Mouse (Mus musculus) heart, postnatal 0 days (tissue): Measurements from ENCODE around the gene Zfp771. TPM values are rescaled to one million over a fixed set of nuclear protein-coding genes. Genes with fewer than 3 reads are reported as not detected.

Source experiments
- ATAC-seq: fragments of 200-750 bp; cut with Nextera tagmentation; 2 replicates; pipeline ENCODE4 v1.8.0; 2017; ENCODE audit warnings: low read depth, moderate number of reproducible peaks, moderate library complexity; ENCODE audit not compliant: insufficient read depth
- DNase-seq: peaks from one replicate; pipeline ENCODE4 v3.0.0-alpha.2; 2016; ENCODE audit warnings: low spot score
- H3K27ac ChIP-seq: fragments of 300-500 bp; sonication (generic); 2 replicates; pipeline ENCODE4 v1.5.1; 2014; ENCODE audit warnings: low read depth, mild to moderate bottlenecking
- H3K27me3 ChIP-seq: fragments of 300-500 bp; sonication (generic); 2 replicates; pipeline ENCODE4 v1.6.1; 2014; ENCODE audit warnings: low read length, mixed read lengths; ENCODE audit not compliant: control insufficient read depth, insufficient read depth
- H3K36me3 ChIP-seq: fragments of 300-500 bp; sonication (generic); replicated peaks from 2 replicates; pipeline ENCODE4 v1.6.1; 2014; ENCODE audit warnings: low read length, mixed read lengths; ENCODE audit not compliant: control insufficient read depth, insufficient read depth
- H3K4me1 ChIP-seq: fragments of 300-500 bp; sonication (generic); 2 replicates; pipeline ENCODE4 v1.6.1; 2014; ENCODE audit warnings: antibody characterized with exemption; ENCODE audit not compliant: control insufficient read depth, insufficient read depth
- H3K4me2 ChIP-seq: fragments of 300-500 bp; sonication (generic); 2 replicates; pipeline ENCODE4 v1.6.1; 2014; ENCODE audit warnings: low read depth, mild to moderate bottlenecking, low read length, moderate library complexity
- H3K4me3 ChIP-seq: fragments of 300-500 bp; sonication (generic); 2 replicates; pipeline ENCODE4 v1.5.1; 2014; ENCODE audit warnings: low read depth, low read length
- H3K9ac ChIP-seq: fragments of 300-500 bp; sonication (generic); replicated peaks from 2 replicates; pipeline ENCODE4 v1.6.1; 2014; ENCODE audit warnings: low read depth, low read length, mixed read lengths
- H3K9me3 ChIP-seq: fragments of 300-500 bp; sonication (generic); replicated peaks from 2 replicates; pipeline ENCODE4 v1.6.1; 2016; ENCODE audit warnings: low read length; ENCODE audit not compliant: control insufficient read depth
- CTCF ChIP-seq: IDR thresholded peaks from 2 replicates; pipeline ENCODE4 v1.5.1; 2016; ENCODE audit warnings: antibody characterized with exemption, control low read depth, low read depth
- EP300 ChIP-seq: IDR thresholded peaks from 2 replicates; pipeline ENCODE4 v1.6.1; 2016; ENCODE audit warnings: antibody characterized with exemption, low read depth
- WGBS: fragments of 180-500 bp; shearing (Covaris S2); extraction: QIAGEN DNeasy Blood & Tissue Kit; methylation state at CpG from one replicate; pipeline ENCODE4 v1.1.7; 2014; 5-methylcytosine and 5-hydroxymethylcytosine counted together
- polyA plus RNA-seq: library from polyadenylated mRNA; unstranded; fragments of >200 nt; fragmentation: Nextera tagmentation; extraction: Ambion mirVana; gene quantifications from 2 replicates; pipeline ENCODE4 v1.2.1, GENCODE M21; 2015
- total RNA-seq: library from RNA; depleted of rRNA; stranded (reverse); fragments of >200 nt; gene quantifications from 2 replicates; pipeline ENCODE4 v1.2.3, GENCODE M21; 2014; ENCODE audit warnings: low replicate concordance

The Zfp771 gene
- total and polyA plus RNA-seq, 2 experiments from 2014 or later: 23.3 to 43.6 TPM

- no peaks in the 10 kb centered on the region for H3K4me1 ChIP-seq
- no peak overlapping the region; the same call in 1 of the 2 replicates for H3K27ac ChIP-seq
- TF ChIP-seq CTCF: no peak
- TF ChIP-seq EP300: no peak
- H3K4me2 ChIP-seq: no peak overlapping the region
- DNase-seq (no peak), ATAC-seq (no peak)
- H3K9ac ChIP-seq: no peak overlapping the region
- H3K9me3 ChIP-seq: no peaks in the 10 kb centered on the region
- no peaks in the 10 kb centered on the region for H3K36me3 ChIP-seq
- 69% methylated on average over 2 of the region's 2 CpGs for WGBS
- H3K27me3 ChIP-seq: no peaks in the 10 kb centered on the region
- H3K4me3 ChIP-seq: no peak overlapping the region
Measured at GRCm38 (mm10) chr7:127282190-127282589, 38.1 kb downstream of the Zfp771 start.

GRCm38 (mm10) chr7:127285154-127285553, 41.1 kb downstream of the Zfp771 start:
- no peaks in the 10 kb centered on the region; the same call in 1 of the 2 replicates for H3K9me3 ChIP-seq
- no peaks in the 10 kb centered on the region for H3K4me1 ChIP-seq
- no peaks in the 10 kb centered on the region for H3K36me3 ChIP-seq
- H3K4me3 ChIP-seq: no peak overlapping the region
- TF ChIP-seq EP300 (no peak), CTCF (no peak)
- no peaks in the 10 kb centered on the region for H3K27me3 ChIP-seq
- no peak overlapping the region; the same call in 1 of the 2 replicates for H3K27ac ChIP-seq
- H3K4me2 ChIP-seq: no peak overlapping the region
- WGBS: 47% methylated on average over 8 of the region's 10 CpGs
- DNase-seq (no peak), ATAC-seq (no peak)
- no peak overlapping the region for H3K9ac ChIP-seq

- Histone ChIP-seq H3K4me2 (no peak overlapping the region), H3K4me3 (no peak overlapping the region), H3K27me3 (no peaks in the 10 kb centered on the region), H3K27ac (peak overlapping the region; percentile 39; the same call in 1 of the 2 replicates), H3K4me1 (no peaks in the 10 kb centered on the region), H3K9me3 (no peaks in the 10 kb centered on the region; the same call in 1 of the 2 replicates), H3K9ac (no peak overlapping the region), H3K36me3 (no peaks in the 10 kb centered on the region)
- ATAC-seq (no peak), DNase-seq (no peak)
- WGBS: 58% methylated on average over 1 of the region's 1 CpGs
- TF ChIP-seq CTCF (no peak), EP300 (no peak)
Measured at GRCm38 (mm10) chr7:127287940-127288339, 43.9 kb downstream of the Zfp771 start.

GRCm38 (mm10) chr7:127289306-127289705, 45.2 kb downstream of the Zfp771 start:
- H3K27ac ChIP-seq: no peak overlapping the region
- TF ChIP-seq CTCF (no peak), EP300 (no peak)
- H3K4me3 ChIP-seq: no peak overlapping the region
- H3K9ac ChIP-seq: no peak overlapping the region
- no peak overlapping the region for H3K4me2 ChIP-seq
- no peaks in the 10 kb centered on the region for H3K36me3 ChIP-seq
- DNase-seq (no peak), ATAC-seq (no peak)
- H3K4me1 ChIP-seq: no peaks in the 10 kb centered on the region
- no peaks in the 10 kb centered on the region; the same call in 1 of the 2 replicates for H3K9me3 ChIP-seq
- WGBS: 82% methylated on average over 2 of the region's 2 CpGs
- H3K27me3 ChIP-seq: no peaks in the 10 kb centered on the region

GRCm38 (mm10) chr7:127290142-127290541, 46.1 kb downstream of the Zfp771 start:
- H3K9me3 ChIP-seq: no peaks in the 10 kb centered on the region; the same call in 1 of the 2 replicates
- no peak for ATAC-seq

GRCm38 (mm10) chr7:127296098-127296497, 52.0 kb downstream of the Zfp771 start, which contains the start of gene Itgal:
TSS of gene Itgal (plus strand) at chr7:127296260.
- TF ChIP-seq CTCF (no peak), EP300 (no peak)
- ATAC-seq (no peak), DNase-seq (no peak)
- H3K27me3 ChIP-seq: no peaks in the 10 kb centered on the region
- H3K9me3 ChIP-seq: no peaks in the 10 kb centered on the region
- H3K4me1 ChIP-seq: peaks cover 4% of the 10 kb centered on the region; the same call in 1 of the 2 replicates
- no peak within 1 kb of the TSS for H3K9ac ChIP-seq
- peak within 1 kb of the TSS; percentile 38; the same call in 1 of the 2 replicates for H3K27ac ChIP-seq
- H3K4me2 ChIP-seq: peak within 1 kb of the TSS; percentile 36; the same call in 1 of the 2 replicates
- no peaks in the 10 kb centered on the region for H3K36me3 ChIP-seq
- peak within 1 kb of the TSS; percentile 19; the same call in 1 of the 2 replicates for H3K4me3 ChIP-seq
- 64% methylated on average over 11 of the region's 11 CpGs for WGBS

More at GRCm38 (mm10) chr7:127290142-127290541, 46.1 kb downstream of the Zfp771 start:
- H3K4me3 ChIP-seq: no peak overlapping the region
- no peak overlapping the region for H3K27ac ChIP-seq
- H3K36me3 ChIP-seq: no peaks in the 10 kb centered on the region
- no peak overlapping the region for H3K4me2 ChIP-seq
- H3K4me1 ChIP-seq: no peaks in the 10 kb centered on the region
- no peak overlapping the region for H3K9ac ChIP-seq
- WGBS: 66% methylated on average over 8 of the region's 8 CpGs
- no peaks in the 10 kb centered on the region for H3K27me3 ChIP-seq
- DNase-seq: no peak
- TF ChIP-seq EP300 (no peak), CTCF (no peak)
